Comparison of ENCODE assay signal across 18 mouse cellular contexts in the genomic region with DNA sequence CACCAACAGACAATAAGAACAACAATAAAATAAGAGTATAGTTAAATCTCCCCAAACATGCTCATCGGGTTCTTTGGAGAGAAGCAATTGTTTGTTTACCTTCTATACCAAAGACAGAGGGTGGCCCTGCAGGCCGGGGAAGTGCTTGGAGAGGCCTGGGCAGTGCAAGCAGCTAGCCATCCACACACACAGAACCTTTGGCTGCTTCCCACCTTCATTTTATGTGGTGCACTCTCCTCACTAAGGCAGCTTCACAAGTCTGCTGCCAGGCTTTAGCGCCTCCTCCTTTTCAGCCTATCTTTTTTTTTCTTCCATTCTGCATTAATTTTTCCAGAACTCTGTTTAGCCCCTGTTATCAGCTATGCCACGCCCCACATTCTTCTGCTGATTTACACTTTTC.
DNase-seq lines count a peak whose midpoint lies in the region; ATAC-seq and TF ChIP-seq lines count a peak whose summit lies in the region.
"Had no signal": no experiment of that assay in that cellular context is flagged by ENCODE, and none has a peak within 500 bp of the region (broad histone marks: within the 10 kb centered on the region; RNA-seq: fewer than 3 reads in every experiment).

No protein-coding gene starts in this region.

- H3K4me2 ChIP-seq in heart, embryonic 14.5 days (ENCODE audit: low read length), result no peak overlapping the region
- no peak overlapping the region for H3K4me2 ChIP-seq in heart, embryonic 11.5 days
- no peak overlapping the region for H3K4me2 ChIP-seq in liver, embryonic 16.5 days (ENCODE audit: low read depth, low read length)
- no peak overlapping the region for H3K4me2 ChIP-seq in liver, embryonic 12.5 days
- no peak overlapping the region for H3K4me2 ChIP-seq in hindbrain, postnatal 0 days (ENCODE audit: low read depth, low read length)
- H3K4me2 ChIP-seq: liver, embryonic 11.5 days had no signal

- no peak overlapping the region for H3K4me3 ChIP-seq in heart, embryonic 14.5 days (ENCODE audit: control insufficient read depth in 1 of 2, insufficient read depth in 1 of 2, low read depth in 1 of 2, low read length in 2 of 2)
- H3K4me3 ChIP-seq in heart, embryonic 11.5 days (ENCODE audit: low read depth, low read length), result no peak overlapping the region
- H3K4me3 ChIP-seq in liver, embryonic 16.5 days (ENCODE audit: low read depth, low read length), result no peak overlapping the region
- H3K4me3 ChIP-seq in liver, embryonic 12.5 days, result no peak overlapping the region
- no peak overlapping the region for H3K4me3 ChIP-seq in hindbrain, postnatal 0 days (ENCODE audit: low read length)
- H3K4me3 ChIP-seq: megakaryocyte, embryonic 14.5 days had no signal

- 0 out of 2 replicates have a peak overlapping the region, but pooled peaks have one; percentile 2 for H3K9ac ChIP-seq in heart, embryonic 14.5 days (ENCODE audit: low read length)
- H3K9ac ChIP-seq in heart, embryonic 11.5 days (ENCODE audit: low read depth, low read length), result no peak overlapping the region
- no peak overlapping the region for H3K9ac ChIP-seq in liver, embryonic 16.5 days (ENCODE audit: low read depth, low read length)
- H3K9ac ChIP-seq in liver, embryonic 12.5 days, result no peak overlapping the region
- H3K9ac ChIP-seq in hindbrain, postnatal 0 days (replicated peaks; ENCODE audit: low read length), result no peak overlapping the region

- no peaks in the 10 kb centered on the region for H3K27me3 ChIP-seq in heart, embryonic 14.5 days (ENCODE audit: control insufficient read depth, insufficient read depth, low read length)
- H3K27me3 ChIP-seq in heart, embryonic 11.5 days (ENCODE audit: control insufficient read depth, insufficient read depth, low read length), result no peaks in the 10 kb centered on the region
- H3K27me3 ChIP-seq in liver, embryonic 16.5 days (ENCODE audit: control insufficient read depth, insufficient read depth, low read depth, low read length), result no peaks in the 10 kb centered on the region
- no peaks in the 10 kb centered on the region for H3K27me3 ChIP-seq in liver, embryonic 12.5 days (replicated peaks)
- H3K27me3 ChIP-seq in hindbrain, postnatal 0 days (ENCODE audit: insufficient read depth, low read length), result no peaks in the 10 kb centered on the region

- 58% methylated on average over 4 of the region's 4 CpGs for WGBS in heart, embryonic 14.5 days
- 68% methylated on average over 4 of the region's 4 CpGs for WGBS in heart, embryonic 11.5 days (ENCODE audit: insufficient replicate concordance)
- WGBS in liver, embryonic 16.5 days (ENCODE audit: insufficient replicate concordance), result 42% methylated on average over 4 of the region's 4 CpGs
- WGBS in liver, embryonic 12.5 days (ENCODE audit: insufficient replicate concordance), result 55% methylated on average over 4 of the region's 4 CpGs
- 59% methylated on average over 4 of the region's 4 CpGs for WGBS in hindbrain, postnatal 0 days

- peaks cover 22% of the 10 kb centered on the region for H3K36me3 ChIP-seq in heart, embryonic 14.5 days (ENCODE audit: control insufficient read depth, insufficient read depth, low read length)
- H3K36me3 ChIP-seq in heart, embryonic 11.5 days (ENCODE audit: control insufficient read depth, insufficient read depth, low read length), result 0 out of 2 replicates have a peak, but pooled peaks cover 2% of the 10 kb centered on the region
- H3K36me3 ChIP-seq in liver, embryonic 16.5 days (ENCODE audit: control insufficient read depth, insufficient read depth), result no peaks in the 10 kb centered on the region
- no peaks in the 10 kb centered on the region for H3K36me3 ChIP-seq in liver, embryonic 12.5 days
- H3K36me3 ChIP-seq in hindbrain, postnatal 0 days (ENCODE audit: insufficient read depth, low read length), result no peaks in the 10 kb centered on the region

- no peaks in the 10 kb centered on the region for H3K9me3 ChIP-seq in heart, embryonic 14.5 days (ENCODE audit: control insufficient read depth, low read length)
- H3K9me3 ChIP-seq in heart, embryonic 11.5 days (replicated peaks; ENCODE audit: control insufficient read depth, low read length), result no peaks in the 10 kb centered on the region
- H3K9me3 ChIP-seq in liver, embryonic 16.5 days (replicated peaks; ENCODE audit: control insufficient read depth, low read length), result no peaks in the 10 kb centered on the region
- no peaks in the 10 kb centered on the region for H3K9me3 ChIP-seq in liver, embryonic 12.5 days (replicated peaks)
- H3K9me3 ChIP-seq in hindbrain, postnatal 0 days (ENCODE audit: low read length), result no peaks in the 10 kb centered on the region
- H3K9me3 ChIP-seq: megakaryocyte, embryonic 14.5 days had no signal

- ATAC-seq in heart, embryonic 14.5 days (ENCODE audit: insufficient number of reproducible peaks, insufficient read depth, low FRiP score, low read depth), result no peak
- ATAC-seq in heart, embryonic 11.5 days (replicated peaks; ENCODE audit: insufficient number of reproducible peaks, low FRiP score, low TSS enrichment), result no peak
- ATAC-seq in liver, embryonic 16.5 days (ENCODE audit: low read depth), result no peak
- ATAC-seq in liver, embryonic 12.5 days, result no peak
- ATAC-seq in hindbrain, postnatal 0 days, result no peak
- ATAC-seq: forebrain, embryonic 16.5 days; hindbrain, embryonic 16.5 days had no signal

- no peak overlapping the region for H3K27ac ChIP-seq in heart, embryonic 14.5 days (replicated peaks in 1 of 2; ENCODE audit: control insufficient read depth in 1 of 2, insufficient read depth in 1 of 2, low read depth in 2 of 2, low read length in 2 of 2)
- no peak overlapping the region for H3K27ac ChIP-seq in heart, embryonic 11.5 days (ENCODE audit: low read depth, low read length)
- H3K27ac ChIP-seq in liver, embryonic 16.5 days (ENCODE audit: low read length), result peak overlapping the region; percentile 25; the same call in 1 of the 2 replicates
- H3K27ac ChIP-seq in liver, embryonic 12.5 days, result no peak overlapping the region
- no peak overlapping the region for H3K27ac ChIP-seq in hindbrain, postnatal 0 days

- DNase-seq in cerebellum, adult 11-12 months, result peak; percentile 61
- DNase-seq in cerebellum, postnatal 4 days (ENCODE audit: low spot score in 2 of 2), result no peak
- peak; percentile 48 to 50 for DNase-seq in cerebellum, postnatal 36 days
- DNase-seq in hindbrain, postnatal 0 days (ENCODE audit: low spot score), result no peak
- DNase-seq: gastrocnemius, postnatal 10 days; heart, postnatal 4 days; kidney, adult 8-10 months; lung, postnatal 10 days; spleen, adult 18-20 months; thymus, adult 18-20 months had no signal

- H3K4me1 ChIP-seq in heart, embryonic 14.5 days (ENCODE audit: control insufficient read depth in 2 of 2, insufficient read depth in 2 of 2, low read length in 2 of 2), result peaks cover 14 to 53% of the 10 kb centered on the region in 2 experiments
- peaks cover 38% of the 10 kb centered on the region for H3K4me1 ChIP-seq in heart, embryonic 11.5 days (ENCODE audit: control insufficient read depth, insufficient read depth, low read length)
- H3K4me1 ChIP-seq in liver, embryonic 16.5 days (ENCODE audit: control insufficient read depth, low read depth, low read length), result peaks cover 3% of the 10 kb centered on the region; the same call in 1 of the 2 replicates
- H3K4me1 ChIP-seq in liver, embryonic 12.5 days, result peaks cover 10% of the 10 kb centered on the region
- H3K4me1 ChIP-seq in hindbrain, postnatal 0 days (ENCODE audit: insufficient read depth, low read length), result 0 out of 2 replicates have a peak, but pooled peaks cover 5% of the 10 kb centered on the region
- H3K4me1 ChIP-seq: megakaryocyte, embryonic 14.5 days had no signal

- no peak for TF ChIP-seq CTCF in hindbrain, postnatal 0 days (IDR thresholded peaks at IDR 0.05; ENCODE audit: low read depth)

Comparison
In these comparisons a context has a peak if more than half of its experiments do, and no peak if none do; other contexts are left out.
1. DNase-seq: peak in cerebellum, adult 11-12 months (single experiment) and cerebellum, postnatal 36 days (2 of 2); none in cerebellum, postnatal 4 days (0 of 2) and hindbrain, postnatal 0 days (single experiment).